Mouse (Mus musculus): Measurements from ENCODE around the gene Slitrk3. TPM values are rescaled to one million over a fixed set of nuclear protein-coding genes. Genes with fewer than 3 reads are reported as not detected.

The Slitrk3 gene
- total and polyA plus RNA-seq, 2 experiments from 2014 or later = 23.0 to 31.9 TPM

- Histone ChIP-seq H3K27ac (ENCODE audit: low read depth, low read length) (peak overlapping the region; percentile 87), H3K4me3 (ENCODE audit: low read depth, low read length) (peak overlapping the region; percentile 71), H3K9me3 (ENCODE audit: low read length) (no peaks in the 10 kb centered on the region), H3K4me2 (ENCODE audit: low read depth, low read length, poor library complexity, severe bottlenecking) (peak overlapping the region; percentile 55), H3K27me3 (ENCODE audit: insufficient read depth, low read length) (no peaks in the 10 kb centered on the region), H3K9ac (replicated peaks; ENCODE audit: low read length, poor library complexity, severe bottlenecking) (peak overlapping the region; percentile 82), H3K4me1 (ENCODE audit: insufficient read depth, low read length) (no peaks in the 10 kb centered on the region), H3K36me3 (ENCODE audit: insufficient read depth, low read length) (no peaks in the 10 kb centered on the region)
- under 1% methylated on average over 32 of the region's 32 CpGs for WGBS
- DNase-seq (ENCODE audit: low spot score) (peak; percentile 49), ATAC-seq (ENCODE audit: low FRiP score) (peak; percentile 39)
- TF ChIP-seq CTCF (IDR thresholded peaks at IDR 0.05) = no peak
Measured at GRCm38 (mm10) chr3:73056492-73057196, 959 bp downstream of the Slitrk3 start.

GRCm38 (mm10) chr3:73056044-73056438 is 1.6 kb downstream of the Slitrk3 start:
- DNase-seq (ENCODE audit: low spot score) (peak; percentile 31), ATAC-seq (ENCODE audit: low FRiP score) (no peak)
- WGBS = 22% methylated on average over 5 of the region's 5 CpGs
- Histone ChIP-seq H3K4me1 (ENCODE audit: insufficient read depth, low read length) (no peaks in the 10 kb centered on the region), H3K4me2 (ENCODE audit: low read depth, low read length, poor library complexity, severe bottlenecking) (peak overlapping the region; percentile 55), H3K27ac (ENCODE audit: low read depth, low read length) (peak overlapping the region; percentile 57; the same call in 1 of the 2 replicates), H3K4me3 (ENCODE audit: low read depth, low read length) (peak overlapping the region; percentile 71), H3K36me3 (ENCODE audit: insufficient read depth, low read length) (no peaks in the 10 kb centered on the region), H3K27me3 (ENCODE audit: insufficient read depth, low read length) (no peaks in the 10 kb centered on the region), H3K9ac (replicated peaks; ENCODE audit: low read length, poor library complexity, severe bottlenecking) (peak overlapping the region; percentile 82; the same call in 1 of the 2 replicates), H3K9me3 (ENCODE audit: low read length) (no peaks in the 10 kb centered on the region)
- TF ChIP-seq CTCF (IDR thresholded peaks at IDR 0.05) = no peak

GRCm38 (mm10) chr3:73055399-73056043 is 2.1 kb downstream of the Slitrk3 start:
- peak overlapping the region; percentile 63 for H3K9ac ChIP-seq (replicated peaks; ENCODE audit: low read length, poor library complexity, severe bottlenecking)
- H3K9me3 ChIP-seq (ENCODE audit: low read length) = no peaks in the 10 kb centered on the region
- 0 out of 2 replicates have a peak, but pooled peaks cover under 1% of the 10 kb centered on the region for H3K36me3 ChIP-seq (ENCODE audit: insufficient read depth, low read length)
- H3K27me3 ChIP-seq (ENCODE audit: insufficient read depth, low read length) = no peaks in the 10 kb centered on the region
- no peak for DNase-seq (ENCODE audit: low spot score)
- H3K4me3 ChIP-seq (ENCODE audit: low read depth, low read length) = peak overlapping the region; percentile 71
- H3K4me1 ChIP-seq (ENCODE audit: insufficient read depth, low read length) = no peaks in the 10 kb centered on the region
- ATAC-seq (ENCODE audit: low FRiP score) = no peak
- TF ChIP-seq CTCF (IDR thresholded peaks at IDR 0.05) = no peak
- peak overlapping the region; percentile 57 for H3K27ac ChIP-seq (ENCODE audit: low read depth, low read length)
- 32% methylated on average over 7 of the region's 7 CpGs for WGBS
- H3K4me2 ChIP-seq (ENCODE audit: low read depth, low read length, poor library complexity, severe bottlenecking) = peak overlapping the region; percentile 55

GRCm38 (mm10) chr3:73053451-73053931 is 4.1 kb downstream of the Slitrk3 start:
- no peaks in the 10 kb centered on the region for H3K27me3 ChIP-seq (ENCODE audit: insufficient read depth, low read length)
- peak; percentile 61 for ATAC-seq (ENCODE audit: low FRiP score)
- no peak for TF ChIP-seq CTCF (IDR thresholded peaks at IDR 0.05)
- no peaks in the 10 kb centered on the region for H3K9me3 ChIP-seq (ENCODE audit: low read length)
- peak overlapping the region; percentile 50 for H3K4me3 ChIP-seq (ENCODE audit: low read depth, low read length)
- 1% methylated on average over 26 of the region's 26 CpGs for WGBS
- H3K36me3 ChIP-seq (ENCODE audit: insufficient read depth, low read length) = peaks cover 20% of the 10 kb centered on the region
- peak overlapping the region; percentile 72 for H3K9ac ChIP-seq (replicated peaks; ENCODE audit: low read length, poor library complexity, severe bottlenecking)
- H3K4me2 ChIP-seq (ENCODE audit: low read depth, low read length, poor library complexity, severe bottlenecking) = peak overlapping the region; percentile 78
- DNase-seq (ENCODE audit: low spot score) = peak; percentile 74
- peak overlapping the region; percentile 65 for H3K27ac ChIP-seq (ENCODE audit: low read depth, low read length)
- H3K4me1 ChIP-seq (ENCODE audit: insufficient read depth, low read length) = no peaks in the 10 kb centered on the region

- Histone ChIP-seq H3K27me3 (ENCODE audit: insufficient read depth, low read length) (no peaks in the 10 kb centered on the region), H3K4me1 (ENCODE audit: insufficient read depth, low read length) (no peaks in the 10 kb centered on the region), H3K4me3 (ENCODE audit: low read depth, low read length) (no peak overlapping the region), H3K4me2 (ENCODE audit: low read depth, low read length, poor library complexity, severe bottlenecking) (no peak overlapping the region), H3K36me3 (ENCODE audit: insufficient read depth, low read length) (peaks cover 23% of the 10 kb centered on the region), H3K9me3 (ENCODE audit: low read length) (no peaks in the 10 kb centered on the region), H3K9ac (replicated peaks; ENCODE audit: low read length, poor library complexity, severe bottlenecking) (no peak overlapping the region), H3K27ac (ENCODE audit: low read depth, low read length) (no peak overlapping the region)
- WGBS = under 1% methylated on average over 3 of the region's 3 CpGs
- peak; percentile 63; the same call in 1 of the 2 replicates for ATAC-seq (ENCODE audit: low FRiP score)
- TF ChIP-seq CTCF (IDR thresholded peaks at IDR 0.05) = peak; percentile 93
- DNase-seq (ENCODE audit: low spot score) = peak; percentile 86
Measured at GRCm38 (mm10) chr3:73046248-73046647, 11.4 kb downstream of the Slitrk3 start.

GRCm38 (mm10) chr3:73042256-73042655 is 15.3 kb downstream of the Slitrk3 start:
- TF ChIP-seq CTCF (IDR thresholded peaks at IDR 0.05) = no peak
- Histone ChIP-seq H3K4me3 (ENCODE audit: low read depth, low read length) (no peak overlapping the region), H3K27ac (ENCODE audit: low read depth, low read length) (no peak overlapping the region)

More at GRCm38 (mm10) chr3:73042256-73042655, 15.3 kb downstream of the Slitrk3 start:
- H3K4me1 ChIP-seq (ENCODE audit: insufficient read depth, low read length) = no peaks in the 10 kb centered on the region
- H3K27me3 ChIP-seq (ENCODE audit: insufficient read depth, low read length) = no peaks in the 10 kb centered on the region
- H3K9ac ChIP-seq (replicated peaks; ENCODE audit: low read length, poor library complexity, severe bottlenecking) = no peak overlapping the region
- H3K9me3 ChIP-seq (ENCODE audit: low read length) = no peaks in the 10 kb centered on the region
- ATAC-seq (ENCODE audit: low FRiP score) = no peak
- no peak overlapping the region for H3K4me2 ChIP-seq (ENCODE audit: low read depth, low read length, poor library complexity, severe bottlenecking)
- no peak for DNase-seq (ENCODE audit: low spot score)
- no peaks in the 10 kb centered on the region for H3K36me3 ChIP-seq (ENCODE audit: insufficient read depth, low read length)
